Mouse (Mus musculus) small intestine, adult 2 months (tissue): ENCODE results near the gene Cbx2.

ENCODE experiments used
- CTCF ChIP-seq: fragments of 200-500 bp; IDR thresholded peaks from 2 replicates; pipeline ENCODE4 v1.5.1; 2012; ENCODE audit warnings: low read depth, mild to moderate bottlenecking, control low read depth, inconsistent platforms, low read length, moderate library complexity, mixed read lengths; ENCODE audit not compliant: insufficient replicate concordance, insufficient read length; ENCODE audit errors: extremely low read depth
- POLR2A ChIP-seq: fragments of 200-500 bp; IDR thresholded peaks from 2 replicates; pipeline ENCODE4 v1.6.1; 2012; ENCODE audit warnings: low read depth, mild to moderate bottlenecking, control low read depth, inconsistent platforms, low read length, moderate library complexity

DNA sequence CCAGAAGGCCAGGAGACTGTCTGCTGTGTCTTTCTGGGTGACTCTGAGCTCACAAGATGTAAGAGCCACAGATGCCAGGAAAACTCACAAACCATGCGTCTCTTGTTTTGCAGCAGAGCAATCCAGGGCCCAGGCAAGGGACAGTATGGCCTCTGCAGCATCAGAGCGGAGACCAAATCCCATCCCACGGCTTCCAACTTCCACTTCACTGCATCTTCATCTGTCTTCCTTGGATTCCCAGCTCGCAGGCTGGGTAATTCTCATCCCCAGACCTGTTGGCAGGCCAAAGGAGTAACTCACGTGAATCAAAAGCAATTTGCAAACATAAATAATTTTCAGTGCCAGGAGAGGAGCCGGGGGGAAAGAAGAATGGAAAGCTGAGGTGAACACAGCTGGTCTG lies 50.2 kb downstream of the Cbx2 start:
- TF ChIP-seq CTCF, result no peak
- TF ChIP-seq POLR2A, result no peak
